Mouse (Mus musculus): ENCODE measurements around the gene Apoc2. TPM values are rescaled to one million over a fixed set of nuclear protein-coding genes. Genes with fewer than 3 reads are reported as not detected.

Apoc2 gene
- polyA plus RNA-seq, 1 experiment = 4.1 TPM

GRCm38 (mm10) chr7:19628536-19629360, 49.0 kb downstream of the Apoc2 start:
- DNase-seq (ENCODE audit: low read depth) = peak; percentile 75

- DNase-seq (ENCODE audit: low read depth) = no peak
Observed at GRCm38 (mm10) chr7:19628192-19628535, 49.6 kb downstream of the Apoc2 start.

- DNase-seq (ENCODE audit: low read depth) = no peak
Observed at GRCm38 (mm10) chr7:19627721-19628120, 50.0 kb downstream of the Apoc2 start.

- DNase-seq (ENCODE audit: low read depth) = no peak
Observed at GRCm38 (mm10) chr7:19623433-19623832, 54.3 kb downstream of the Apoc2 start.

GRCm38 (mm10) chr7:19622241-19622640, 55.5 kb downstream of the Apoc2 start:
- DNase-seq (ENCODE audit: low read depth) = no peak

Other genes with a start within 250 kb of the Apoc2 start
- 12.1 and 12.3 TPM in 2 replicates for gene Mark4, start 219.1 kb downstream of the Apoc2 start, polyA plus RNA-seq (2012; rRNA removed)
- 5.1 and 5.3 TPM in 2 replicates for gene Exoc3l2, start 214.6 kb downstream of the Apoc2 start, polyA plus RNA-seq (2012; rRNA removed)
- gene Bloc1s3, start 169.6 kb downstream of the Apoc2 start, polyA plus RNA-seq (2012; rRNA removed) = 10.9 TPM in 2 replicates
- gene Trappc6a, start 169.5 kb downstream of the Apoc2 start, polyA plus RNA-seq (2012; rRNA removed) = 114 and 128 TPM in 2 replicates
- gene Nkpd1, start 160.1 kb downstream of the Apoc2 start, polyA plus RNA-seq (2012; rRNA removed) = 0.35 and 0.56 TPM in 2 replicates
- gene Ppp1r37, start 114.9 kb downstream of the Apoc2 start, polyA plus RNA-seq (2012; rRNA removed) = 104 and 109 TPM in 2 replicates
- gene Zfp296, start 100.7 kb downstream of the Apoc2 start, polyA plus RNA-seq (2012; rRNA removed) = 2.0 and 2.7 TPM in 2 replicates
- gene Gemin7, start 100.3 kb downstream of the Apoc2 start, polyA plus RNA-seq (2012; rRNA removed) = 70.7 and 100 TPM in 2 replicates
- 56.3 and 60.1 TPM in 2 replicates for gene Clasrp, start 73.5 kb downstream of the Apoc2 start, polyA plus RNA-seq (2012; rRNA removed)
- gene Relb, start 48.5 kb downstream of the Apoc2 start, polyA plus RNA-seq (2012; rRNA removed) = 21.9 and 23.9 TPM in 2 replicates
- gene Clptm1, start 12.9 kb downstream of the Apoc2 start, polyA plus RNA-seq (2012; rRNA removed) = 152 and 174 TPM in 2 replicates
- not detected in 2 replicates for gene Gm44805, start 3.5 kb upstream of the Apoc2 start, polyA plus RNA-seq (2012; rRNA removed)
- gene Apoc4, start 3.5 kb upstream of the Apoc2 start, polyA plus RNA-seq (2012; rRNA removed) = 8.7 and 13.2 TPM in 2 replicates
- 90.2 and 97.7 TPM in 2 replicates for gene Apoc1, start 14.7 kb upstream of the Apoc2 start, polyA plus RNA-seq (2012; rRNA removed)
- 3,227 and 3,747 TPM in 2 replicates for gene Apoe, start 21.2 kb upstream of the Apoc2 start, polyA plus RNA-seq (2012; rRNA removed)
- 71.5 and 78.9 TPM in 2 replicates for gene Tomm40, start 37.5 kb upstream of the Apoc2 start, polyA plus RNA-seq (2012; rRNA removed)
- gene Nectin2, start 72.5 kb upstream of the Apoc2 start, polyA plus RNA-seq (2012; rRNA removed) = 47.6 and 48.5 TPM in 2 replicates
- 133 and 134 TPM in 2 replicates for gene Bcam, start 93.1 kb upstream of the Apoc2 start, polyA plus RNA-seq (2012; rRNA removed)
- gene Cblc, start 118.9 kb upstream of the Apoc2 start, polyA plus RNA-seq (2012; rRNA removed) = 21.4 and 22.9 TPM in 2 replicates
- gene Bcl3, start 144.8 kb upstream of the Apoc2 start, polyA plus RNA-seq (2012; rRNA removed) = 10.5 and 11.8 TPM in 2 replicates
- 0.11 TPM in 1 of 2 replicates, not detected in the other for gene Gm19345, start 174.1 kb upstream of the Apoc2 start, polyA plus RNA-seq (2012; rRNA removed)
- gene Ceacam16, start 183.4 kb upstream of the Apoc2 start, polyA plus RNA-seq (2012; rRNA removed) = 0.22 and 0.57 TPM in 2 replicates
- gene Ceacam19, start 210.0 kb upstream of the Apoc2 start, polyA plus RNA-seq (2012; rRNA removed) = 0.16 and 1.8 TPM in 2 replicates
- 17.0 and 21.0 TPM in 2 replicates for gene Pvr, start 243.2 kb upstream of the Apoc2 start, polyA plus RNA-seq (2012; rRNA removed)